Mouse (Mus musculus): ENCODE results near the gene Olig1. TPM values are rescaled to one million over a fixed set of nuclear protein-coding genes. Genes with fewer than 3 reads are reported as not detected.

Gene Olig1
- polyA plus RNA-seq, 1 experiment, result not detected

- no peak overlapping the region for H3K4me3 ChIP-seq (replicated peaks)
- TF ChIP-seq FLI1 (IDR thresholded peaks at IDR 0.05; ENCODE audit: low read length) (no peak), GATA1 (IDR thresholded peaks at IDR 0.05; ENCODE audit: borderline replicate concordance, low read length) (no peak)
- no peaks in the 10 kb centered on the region for H3K4me1 ChIP-seq
- no peaks in the 10 kb centered on the region for H3K9me3 ChIP-seq
- H3K27me3 ChIP-seq (replicated peaks), result peaks cover 60% of the 10 kb centered on the region
- no peaks in the 10 kb centered on the region for H3K36me3 ChIP-seq (replicated peaks; ENCODE audit: low read length)
Observed at GRCm38 (mm10) chr16:91303776-91304709, 34.5 kb downstream of the Olig1 start.

DNA sequence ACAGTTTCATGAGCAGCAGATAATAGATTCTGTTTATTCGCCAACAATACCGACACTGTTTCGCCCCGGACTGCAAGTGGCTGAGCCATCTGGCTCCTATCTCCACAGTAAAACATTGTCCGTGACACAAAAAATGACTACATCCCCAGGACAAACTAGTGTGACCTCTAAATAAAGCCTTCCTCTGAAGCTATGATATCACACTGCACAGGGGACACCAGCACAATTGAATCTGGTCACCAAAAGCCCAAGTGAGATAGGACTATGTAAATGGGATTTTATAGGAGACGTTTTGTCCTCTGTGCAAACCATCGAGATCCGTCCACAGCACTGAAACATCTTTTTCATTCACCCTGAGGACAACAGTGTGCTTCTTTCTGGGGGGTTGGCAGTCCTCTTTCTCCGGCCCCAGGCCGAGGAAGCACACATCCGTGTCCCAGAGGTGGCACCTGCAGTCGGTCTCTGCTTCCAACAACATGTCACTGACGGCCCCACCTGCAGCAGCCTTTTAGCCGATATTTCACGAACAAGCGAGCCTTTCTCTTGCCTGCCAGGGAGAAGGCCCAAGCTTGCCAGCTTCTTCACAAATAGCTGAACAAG lies 36.0 kb downstream of the Olig1 start:
- no peak for TF ChIP-seq GATA1 (IDR thresholded peaks at IDR 0.05; ENCODE audit: borderline replicate concordance, low read length)
- no peak for TF ChIP-seq FLI1 (IDR thresholded peaks at IDR 0.05; ENCODE audit: low read length)
- H3K36me3 ChIP-seq (replicated peaks; ENCODE audit: low read length), result no peaks in the 10 kb centered on the region
- H3K4me1 ChIP-seq, result no peaks in the 10 kb centered on the region
- no peak overlapping the region for H3K4me3 ChIP-seq (replicated peaks)
- no peaks in the 10 kb centered on the region for H3K9me3 ChIP-seq
- peaks cover 56% of the 10 kb centered on the region for H3K27me3 ChIP-seq (replicated peaks)

DNA sequence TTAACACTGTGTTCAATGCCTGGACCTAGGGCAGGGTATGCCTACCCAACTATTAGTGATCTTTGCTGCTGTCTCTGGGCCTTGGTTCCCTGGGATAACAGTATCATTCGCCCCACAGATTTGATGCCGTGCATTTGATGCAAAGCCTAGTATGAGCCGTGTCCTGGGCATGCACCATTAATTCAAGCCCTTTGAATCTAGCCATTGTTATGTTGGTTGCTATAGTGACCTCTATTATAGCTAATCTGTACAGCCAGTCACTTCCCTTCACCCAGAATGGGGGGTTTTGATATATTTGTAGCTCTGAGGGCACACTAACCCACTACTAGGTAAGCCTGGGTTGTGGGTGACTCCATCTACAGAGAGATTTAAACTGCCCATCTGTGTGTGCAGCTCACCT lies 40.3 kb downstream of the Olig1 start:
- H3K4me1 ChIP-seq, result peaks cover 7% of the 10 kb centered on the region
- no peak overlapping the region for H3K4me3 ChIP-seq (replicated peaks)
- TF ChIP-seq FLI1 (IDR thresholded peaks at IDR 0.05; ENCODE audit: low read length) (no peak), GATA1 (IDR thresholded peaks at IDR 0.05; ENCODE audit: borderline replicate concordance, low read length) (no peak)
- no peaks in the 10 kb centered on the region for H3K9me3 ChIP-seq
- H3K27me3 ChIP-seq (replicated peaks), result peaks cover 53% of the 10 kb centered on the region
- H3K36me3 ChIP-seq (replicated peaks; ENCODE audit: low read length), result no peaks in the 10 kb centered on the region

DNA sequence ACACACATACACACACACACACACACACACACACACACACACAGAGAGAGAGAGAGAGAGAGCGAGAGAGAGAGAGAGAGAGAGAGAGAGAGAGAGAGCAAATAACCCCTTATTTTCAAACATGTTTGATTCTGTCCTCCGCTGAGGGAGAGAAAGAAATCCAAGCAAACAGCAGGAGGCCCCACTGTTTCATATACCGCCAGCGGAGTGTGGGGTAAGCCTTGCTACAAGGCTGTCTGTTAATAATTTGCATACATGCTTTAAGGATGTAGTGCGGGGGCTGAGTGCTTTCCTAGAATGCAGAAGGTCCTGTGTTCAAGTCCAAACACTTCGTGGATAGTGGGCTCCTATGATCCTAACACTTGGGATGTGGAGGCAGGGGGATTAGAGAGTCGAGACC lies 43.3 kb downstream of the Olig1 start:
- TF ChIP-seq FLI1 (IDR thresholded peaks at IDR 0.05; ENCODE audit: low read length) (no peak), GATA1 (IDR thresholded peaks at IDR 0.05; ENCODE audit: borderline replicate concordance, low read length) (no peak)
- peaks cover 62% of the 10 kb centered on the region for H3K27me3 ChIP-seq (replicated peaks)

DNA sequence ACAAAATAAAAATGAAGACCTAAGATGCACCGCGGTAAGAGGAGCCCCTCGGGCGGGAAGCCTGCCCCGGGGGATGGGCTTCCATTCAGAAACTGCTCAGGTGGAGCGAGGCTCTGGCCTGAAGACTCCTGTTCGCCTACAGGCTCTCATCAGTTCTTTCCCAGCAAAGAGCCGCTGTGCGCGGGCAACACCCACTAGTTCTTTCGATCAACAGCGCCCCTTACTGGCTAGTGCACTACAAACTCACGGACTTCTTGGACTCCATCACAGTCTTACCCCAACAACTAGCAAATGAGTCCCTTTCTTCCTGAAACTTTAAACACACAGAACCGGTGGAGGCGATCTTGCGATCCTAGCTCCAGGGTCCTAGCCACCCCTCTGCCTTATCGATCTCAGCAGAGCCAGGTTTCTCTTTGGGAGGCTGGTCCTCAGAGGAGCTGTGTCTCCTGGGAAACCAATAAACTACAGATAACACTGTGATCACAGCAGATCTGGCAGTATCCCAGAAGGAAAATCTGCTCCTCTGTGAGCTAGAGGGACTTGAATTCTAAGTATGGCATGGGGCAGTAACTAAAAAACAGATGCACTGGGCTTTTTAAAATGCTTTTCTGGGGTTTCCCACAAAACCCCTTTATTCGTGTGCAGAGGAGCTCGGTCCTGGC lies 44.7 kb downstream of the Olig1 start:
- TF ChIP-seq FLI1 (IDR thresholded peaks at IDR 0.05; ENCODE audit: low read length) (no peak), GATA1 (IDR thresholded peaks at IDR 0.05; ENCODE audit: borderline replicate concordance, low read length) (no peak)
- peaks cover 67% of the 10 kb centered on the region for H3K27me3 ChIP-seq (replicated peaks)
- peak overlapping the region; percentile 62 for H3K4me3 ChIP-seq (replicated peaks)
- H3K9me3 ChIP-seq, result no peaks in the 10 kb centered on the region
- no peaks in the 10 kb centered on the region for H3K36me3 ChIP-seq (replicated peaks; ENCODE audit: low read length)
- peaks cover 7% of the 10 kb centered on the region for H3K4me1 ChIP-seq

More for the DNA sequence above, 43.3 kb downstream of the Olig1 start:
- Histone ChIP-seq H3K36me3 (replicated peaks; ENCODE audit: low read length) (no peaks in the 10 kb centered on the region), H3K4me3 (replicated peaks) (no peak overlapping the region), H3K9me3 (no peaks in the 10 kb centered on the region), H3K4me1 (peaks cover 7% of the 10 kb centered on the region)

DNA sequence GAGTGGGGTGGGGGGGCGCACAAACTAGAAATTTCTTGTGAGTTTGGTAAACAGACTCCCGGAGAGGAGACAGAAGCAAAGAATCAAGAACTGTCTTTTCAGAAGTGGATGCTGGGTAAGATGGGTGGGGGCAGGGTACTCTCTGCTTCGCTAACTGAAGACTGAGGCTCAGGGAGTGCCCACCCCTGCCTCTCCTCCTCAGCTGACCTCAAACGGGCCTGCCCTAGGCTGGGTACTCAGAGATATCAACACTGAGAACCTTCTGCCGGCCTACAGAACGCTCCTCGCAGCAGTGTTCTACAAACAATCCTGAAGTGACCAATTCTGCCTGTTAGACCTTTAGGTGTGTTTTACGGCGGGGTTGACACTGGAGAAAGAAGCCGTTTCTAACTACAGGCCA lies 50.6 kb downstream of the Olig1 start:
- H3K4me3 ChIP-seq (replicated peaks), result no peak overlapping the region
- no peaks in the 10 kb centered on the region for H3K36me3 ChIP-seq (replicated peaks; ENCODE audit: low read length)
- H3K4me1 ChIP-seq, result no peaks in the 10 kb centered on the region
- H3K27me3 ChIP-seq (replicated peaks), result peaks cover 62% of the 10 kb centered on the region
- H3K9me3 ChIP-seq, result no peaks in the 10 kb centered on the region
- no peak for TF ChIP-seq GATA1 (IDR thresholded peaks at IDR 0.05; ENCODE audit: borderline replicate concordance, low read length)
- no peak for TF ChIP-seq FLI1 (IDR thresholded peaks at IDR 0.05; ENCODE audit: low read length)

- no peaks in the 10 kb centered on the region for H3K4me1 ChIP-seq
- TF ChIP-seq GATA1 (IDR thresholded peaks at IDR 0.05; ENCODE audit: borderline replicate concordance, low read length) (no peak), FLI1 (IDR thresholded peaks at IDR 0.05; ENCODE audit: low read length) (no peak)
- no peaks in the 10 kb centered on the region for H3K9me3 ChIP-seq
- no peak overlapping the region for H3K4me3 ChIP-seq (replicated peaks)
- peaks cover 62% of the 10 kb centered on the region for H3K27me3 ChIP-seq (replicated peaks)
- no peaks in the 10 kb centered on the region for H3K36me3 ChIP-seq (replicated peaks; ENCODE audit: low read length)
Observed at GRCm38 (mm10) chr16:91320608-91321007, 51.0 kb downstream of the Olig1 start.

Other genes with a start within 250 kb of the Olig1 start
- gene Paxbp1, start 225.2 kb upstream of the Olig1 start, polyA plus RNA-seq (2012; ENCODE audit: insufficient read depth, low replicate concordance), result 2.0 and 4.8 TPM in 2 replicates
- not detected in 2 replicates for gene 4932438H23Rik, start 174.7 kb upstream of the Olig1 start, polyA plus RNA-seq (2012; ENCODE audit: insufficient read depth, low replicate concordance)
- gene Olig2, start 44.3 kb upstream of the Olig1 start, polyA plus RNA-seq (2012; ENCODE audit: insufficient read depth, low replicate concordance), result not detected in 2 replicates
- 45.8 and 47.7 TPM in 2 replicates for gene Ifnar2, start 103.0 kb downstream of the Olig1 start, polyA plus RNA-seq (2012; ENCODE audit: insufficient read depth, low replicate concordance)
- gene Gm21970, start 121.9 kb downstream of the Olig1 start, polyA plus RNA-seq (2012; ENCODE audit: insufficient read depth, low replicate concordance), result not detected in 2 replicates
- 2.0 and 13.1 TPM in 2 replicates for gene Il10rb, start 136.4 kb downstream of the Olig1 start, polyA plus RNA-seq (2012; ENCODE audit: insufficient read depth, low replicate concordance)
- gene Ifnar1, start 215.5 kb downstream of the Olig1 start, polyA plus RNA-seq (2012; ENCODE audit: insufficient read depth, low replicate concordance), result 3.8 TPM in 2 replicates